8 mouse cellular contexts compared by ENCODE assay signal in genomic region chr17:48362966-48363365, GRCm38 (mm10). TPM values are rescaled to one million over a fixed set of nuclear protein-coding genes. Genes with fewer than 3 reads are reported as not detected.
A peak's percentile ranks its signal among the peaks of the same experiment; 100 is the strongest.
DNase-seq lines count a peak whose midpoint lies in the region; ATAC-seq and TF ChIP-seq lines count a peak whose summit lies in the region.
"Had no signal": no experiment of that assay in that cellular context is flagged by ENCODE, and none has a peak within 500 bp of the region (broad histone marks: within the 10 kb centered on the region; RNA-seq: fewer than 3 reads in every experiment).

No protein-coding gene starts in this region.

- no peak for ATAC-seq in stomach, postnatal 0 days (ENCODE audit: low FRiP score, low TSS enrichment)

- intact Hi-C loops in heart, postnatal 36 days (cut with DNase I) = no loop called here

- no peaks in the 10 kb centered on the region for H3K36me3 ChIP-seq in stomach, postnatal 0 days (ENCODE audit: control insufficient read depth, insufficient read depth, low read length)
- H3K36me3 ChIP-seq: limb, embryonic 12.5 days had no signal

- no peak for TF ChIP-seq CTCF in stomach, postnatal 0 days (IDR thresholded peaks at IDR 0.05; ENCODE audit: low read depth)

- H3K9me3 ChIP-seq in stomach, postnatal 0 days (ENCODE audit: control insufficient read depth, low read length) = no peaks in the 10 kb centered on the region
- H3K9me3 ChIP-seq: limb, embryonic 12.5 days had no signal

- no peaks in the 10 kb centered on the region for H3K27me3 ChIP-seq in stomach, postnatal 0 days (ENCODE audit: control insufficient read depth, insufficient read depth, low read length)
- H3K27me3 ChIP-seq: limb, embryonic 12.5 days had no signal

- 58% methylated on average over 8 of the region's 8 CpGs for WGBS in stomach, postnatal 0 days

- H3K9ac ChIP-seq in stomach, postnatal 0 days (ENCODE audit: low read length) = no peak overlapping the region
- H3K9ac ChIP-seq: limb, embryonic 12.5 days had no signal

- no peak overlapping the region for H3K27ac ChIP-seq in stomach, postnatal 0 days (replicated peaks)
- H3K27ac ChIP-seq: limb, embryonic 12.5 days had no signal

- no peak overlapping the region for H3K4me2 ChIP-seq in stomach, postnatal 0 days (replicated peaks; ENCODE audit: low read depth)
- H3K4me2 ChIP-seq: limb, embryonic 12.5 days had no signal

- no peaks in the 10 kb centered on the region for H3K4me1 ChIP-seq in stomach, postnatal 0 days (replicated peaks; ENCODE audit: control insufficient read depth, insufficient read depth)
- H3K4me1 ChIP-seq: limb, embryonic 12.5 days had no signal

- H3K4me3 ChIP-seq in stomach, postnatal 0 days (ENCODE audit: low read depth, low read length) = no peak overlapping the region
- H3K4me3 ChIP-seq: limb, embryonic 12.5 days had no signal

- no peak for TF ChIP-seq EP300 in stomach, postnatal 0 days (optimal IDR thresholded peaks at IDR 0.05)

- DNase-seq in layer of hippocampus, adult 9-11 months = peak; percentile 18
- no peak for DNase-seq in layer of hippocampus, postnatal 36 days
- DNase-seq in adipocyte (ENCODE audit: low spot score) = peak; percentile 54
- peak; percentile 13 for DNase-seq in cerebellum, adult 11-12 months
- DNase-seq in heart, postnatal 36 days = peak; percentile 39 to 66
- no peak for DNase-seq in stomach, postnatal 0 days (ENCODE audit: low spot score)
- no peak for DNase-seq in MN1 (ENCODE audit: low spot score)

RNA-seq across cellular contexts. Expression of gene Treml1, which starts 3.2 kb away (rescaled TPM):
- not detected for total RNA-seq in layer of hippocampus, postnatal 36 days (2021)
- total RNA-seq in heart, postnatal 36 days (2021) = under 1 TPM; 0.35 to 0.36 TPM
- not detected in 2 replicates for polyA plus RNA-seq in stomach, postnatal 0 days (2015; fragmentation: Nextera tagmentation; extraction: Ambion mirVana)

RNA-seq across cellular contexts. Expression of gene Trem2, which starts 16.8 kb away (rescaled TPM):
- total RNA-seq in layer of hippocampus, postnatal 36 days (2021) = 1 to 10 TPM; 8.8 to 9.6 TPM
- total RNA-seq in heart, postnatal 36 days (2021) = 1 to 10 TPM; 1.5 to 2.2 TPM
- polyA plus RNA-seq in stomach, postnatal 0 days (2015; fragmentation: Nextera tagmentation; extraction: Ambion mirVana) = 3.5 and 4.2 TPM in 2 replicates

RNA-seq across cellular contexts. Expression of gene Nfya, which starts 46.7 kb away (rescaled TPM):
- 10 to 100 TPM; 27.2 to 34.4 TPM for total RNA-seq in layer of hippocampus, postnatal 36 days (2021)
- 10 to 100 TPM; 15.3 to 20.6 TPM for total RNA-seq in heart, postnatal 36 days (2021)
- polyA plus RNA-seq in stomach, postnatal 0 days (2015; fragmentation: Nextera tagmentation; extraction: Ambion mirVana) = 3.0 and 3.5 TPM in 2 replicates

RNA-seq across cellular contexts. Expression of gene Oard1, which starts 46.8 kb away (rescaled TPM):
- 10 to 100 TPM; 12.3 to 13.6 TPM for total RNA-seq in layer of hippocampus, postnatal 36 days (2021)
- 10 to 100 TPM; 15.8 to 16.3 TPM for total RNA-seq in heart, postnatal 36 days (2021)
- polyA plus RNA-seq in stomach, postnatal 0 days (2015; fragmentation: Nextera tagmentation; extraction: Ambion mirVana) = 42.3 and 43.8 TPM in 2 replicates

RNA-seq across cellular contexts. Expression of gene B430306N03Rik, which starts 47.0 kb away (rescaled TPM):
- total RNA-seq in layer of hippocampus, postnatal 36 days (2021) = under 1 TPM in 1 of 2 experiments, not detected in 1; 0.22 TPM
- under 1 TPM; 0.17 to 0.41 TPM for total RNA-seq in heart, postnatal 36 days (2021)
- polyA plus RNA-seq in stomach, postnatal 0 days (2015; fragmentation: Nextera tagmentation; extraction: Ambion mirVana) = 0.18 and 0.21 TPM in 2 replicates

Comparison
In these comparisons a context has a peak if more than half of its experiments do, and no peak if none do; other contexts are left out.
1. DNase-seq: peak in layer of hippocampus, adult 9-11 months (single experiment), adipocyte (single experiment), cerebellum, adult 11-12 months (single experiment) and heart, postnatal 36 days (2 of 2); none in layer of hippocampus, postnatal 36 days (0 of 2), stomach, postnatal 0 days (single experiment) and MN1 (single experiment).